Mouse (Mus musculus): Measurements from ENCODE around the gene Tenm4. TPM values are rescaled to one million over a fixed set of nuclear protein-coding genes. Genes with fewer than 3 reads are reported as not detected.

The Tenm4 gene
- polyA plus RNA-seq, 1 experiment from 2014 or later = 49.7 TPM

- Histone ChIP-seq H3K9ac (replicated peaks) (no peak overlapping the region), H3K27me3 (replicated peaks) (no peaks in the 10 kb centered on the region), H3K36me3 (no peaks in the 10 kb centered on the region), H3K4me3 (replicated peaks) (no peak overlapping the region), H3K9me3 (replicated peaks) (no peaks in the 10 kb centered on the region), H3K27ac (replicated peaks) (peak overlapping the region; percentile 67), H3K4me1 (peaks cover 34% of the 10 kb centered on the region), H3K4me2 (no peak overlapping the region)
- peak; percentile 77 for ATAC-seq (ENCODE audit: low FRiP score)
- 27% methylated on average over 14 of the region's 14 CpGs for WGBS
Observed at GRCm38 (mm10) chr7:96718201-96719155, 547.4 kb downstream of the Tenm4 start.

GRCm38 (mm10) chr7:96719926-96720325 lies 548.9 kb downstream of the Tenm4 start:
- H3K27me3 ChIP-seq (replicated peaks) = no peaks in the 10 kb centered on the region
- H3K27ac ChIP-seq (replicated peaks) = peak overlapping the region; percentile 63; the same call in 1 of the 2 replicates
- no peaks in the 10 kb centered on the region for H3K9me3 ChIP-seq (replicated peaks)
- H3K4me2 ChIP-seq = no peak overlapping the region
- 44% methylated on average over 1 of the region's 1 CpGs for WGBS
- ATAC-seq (ENCODE audit: low FRiP score) = 0 out of 2 replicates have a peak, but pooled peaks have one; percentile 17
- H3K4me3 ChIP-seq (replicated peaks) = no peak overlapping the region
- no peak overlapping the region for H3K9ac ChIP-seq (replicated peaks)
- H3K4me1 ChIP-seq = peaks cover 34% of the 10 kb centered on the region
- H3K36me3 ChIP-seq = no peaks in the 10 kb centered on the region

- Histone ChIP-seq H3K27me3 (replicated peaks) (no peaks in the 10 kb centered on the region), H3K9ac (replicated peaks) (no peak overlapping the region), H3K36me3 (no peaks in the 10 kb centered on the region), H3K4me2 (no peak overlapping the region), H3K4me1 (peaks cover 34% of the 10 kb centered on the region), H3K27ac (replicated peaks) (peak overlapping the region; percentile 63; the same call in 1 of the 2 replicates), H3K9me3 (replicated peaks) (no peaks in the 10 kb centered on the region), H3K4me3 (replicated peaks) (no peak overlapping the region)
- 27% methylated on average over 5 of the region's 5 CpGs for WGBS
- ATAC-seq (ENCODE audit: low FRiP score) = peak; percentile 53; the same call in 1 of the 2 replicates
Observed at GRCm38 (mm10) chr7:96720465-96720864, 549.4 kb downstream of the Tenm4 start.

GRCm38 (mm10) chr7:96722796-96723195 lies 551.8 kb downstream of the Tenm4 start:
- Histone ChIP-seq H3K36me3 (no peaks in the 10 kb centered on the region), H3K4me3 (replicated peaks) (no peak overlapping the region), H3K4me2 (no peak overlapping the region), H3K9me3 (replicated peaks) (no peaks in the 10 kb centered on the region), H3K4me1 (peaks cover 34% of the 10 kb centered on the region), H3K27me3 (replicated peaks) (no peaks in the 10 kb centered on the region), H3K27ac (replicated peaks) (no peak overlapping the region), H3K9ac (replicated peaks) (no peak overlapping the region)
- WGBS = 28% methylated on average over 3 of the region's 3 CpGs
- no peak for ATAC-seq (ENCODE audit: low FRiP score)

GRCm38 (mm10) chr7:96725603-96726002 lies 554.6 kb downstream of the Tenm4 start:
- Histone ChIP-seq H3K9ac (replicated peaks) (no peak overlapping the region), H3K4me3 (replicated peaks) (no peak overlapping the region), H3K36me3 (peaks cover 7% of the 10 kb centered on the region; the same call in 1 of the 2 replicates), H3K27me3 (replicated peaks) (no peaks in the 10 kb centered on the region), H3K9me3 (replicated peaks) (no peaks in the 10 kb centered on the region), H3K27ac (replicated peaks) (no peak overlapping the region), H3K4me1 (peaks cover 9% of the 10 kb centered on the region; the same call in 1 of the 2 replicates), H3K4me2 (no peak overlapping the region)
- 92% methylated on average over 5 of the region's 5 CpGs for WGBS
- ATAC-seq (ENCODE audit: low FRiP score) = no peak

- 96% methylated on average over 1 of the region's 1 CpGs for WGBS
Observed at GRCm38 (mm10) chr7:96730360-96730759, 559.3 kb downstream of the Tenm4 start.

GRCm38 (mm10) chr7:96731947-96732346 lies 560.9 kb downstream of the Tenm4 start:
- no peak overlapping the region for H3K27ac ChIP-seq (replicated peaks)
- 81% methylated on average over 4 of the region's 4 CpGs for WGBS
- no peaks in the 10 kb centered on the region for H3K9me3 ChIP-seq (replicated peaks)
- H3K36me3 ChIP-seq = peaks cover 7% of the 10 kb centered on the region; the same call in 1 of the 2 replicates
- no peak overlapping the region for H3K9ac ChIP-seq (replicated peaks)
- no peak overlapping the region for H3K4me3 ChIP-seq (replicated peaks)
- no peaks in the 10 kb centered on the region for H3K4me1 ChIP-seq
- H3K27me3 ChIP-seq (replicated peaks) = no peaks in the 10 kb centered on the region
- ATAC-seq (ENCODE audit: low FRiP score) = no peak
- H3K4me2 ChIP-seq = no peak overlapping the region

More at GRCm38 (mm10) chr7:96730360-96730759, 559.3 kb downstream of the Tenm4 start:
- no peak for ATAC-seq (ENCODE audit: low FRiP score)
- no peak overlapping the region for H3K9ac ChIP-seq (replicated peaks)
- no peaks in the 10 kb centered on the region for H3K27me3 ChIP-seq (replicated peaks)
- no peak overlapping the region for H3K27ac ChIP-seq (replicated peaks)
- no peaks in the 10 kb centered on the region for H3K9me3 ChIP-seq (replicated peaks)
- H3K4me3 ChIP-seq (replicated peaks) = no peak overlapping the region
- H3K36me3 ChIP-seq = peaks cover 7% of the 10 kb centered on the region; the same call in 1 of the 2 replicates
- H3K4me1 ChIP-seq = no peaks in the 10 kb centered on the region
- H3K4me2 ChIP-seq = no peak overlapping the region

- no peak overlapping the region for H3K27ac ChIP-seq (replicated peaks)
- H3K4me1 ChIP-seq = 0 out of 2 replicates have a peak, but pooled peaks cover 5% of the 10 kb centered on the region
- ATAC-seq (ENCODE audit: low FRiP score) = no peak
- no peak overlapping the region for H3K4me3 ChIP-seq (replicated peaks)
- H3K9ac ChIP-seq (replicated peaks) = no peak overlapping the region
- H3K9me3 ChIP-seq (replicated peaks) = no peaks in the 10 kb centered on the region
- no peaks in the 10 kb centered on the region for H3K27me3 ChIP-seq (replicated peaks)
- WGBS = 82% methylated on average over 7 of the region's 7 CpGs
- H3K4me2 ChIP-seq = no peak overlapping the region
- H3K36me3 ChIP-seq = peaks cover 10% of the 10 kb centered on the region; the same call in 1 of the 2 replicates
Observed at GRCm38 (mm10) chr7:96734315-96735058, 563.4 kb downstream of the Tenm4 start.

GRCm38 (mm10) chr7:96740631-96741030 lies 569.6 kb downstream of the Tenm4 start:
- Histone ChIP-seq H3K36me3 (0 out of 2 replicates have a peak, but pooled peaks cover 3% of the 10 kb centered on the region), H3K9me3 (replicated peaks) (no peaks in the 10 kb centered on the region), H3K4me1 (peaks cover 16% of the 10 kb centered on the region), H3K27me3 (replicated peaks) (no peaks in the 10 kb centered on the region), H3K9ac (replicated peaks) (no peak overlapping the region), H3K4me3 (replicated peaks) (no peak overlapping the region), H3K4me2 (no peak overlapping the region), H3K27ac (replicated peaks) (no peak overlapping the region)
- 68% methylated on average over 6 of the region's 6 CpGs for WGBS
- ATAC-seq (ENCODE audit: low FRiP score) = no peak

- H3K4me2 ChIP-seq = no peak overlapping the region
- H3K27ac ChIP-seq (replicated peaks) = no peak overlapping the region
- H3K36me3 ChIP-seq = 0 out of 2 replicates have a peak, but pooled peaks cover 3% of the 10 kb centered on the region
- no peak for ATAC-seq (ENCODE audit: low FRiP score)
- peaks cover 22% of the 10 kb centered on the region for H3K4me1 ChIP-seq
- WGBS = 63% methylated on average over 7 of the region's 7 CpGs
- no peak overlapping the region for H3K9ac ChIP-seq (replicated peaks)
- H3K27me3 ChIP-seq (replicated peaks) = no peaks in the 10 kb centered on the region
- H3K4me3 ChIP-seq (replicated peaks) = no peak overlapping the region
- no peaks in the 10 kb centered on the region for H3K9me3 ChIP-seq (replicated peaks)
Observed at GRCm38 (mm10) chr7:96742221-96742620, 571.2 kb downstream of the Tenm4 start.

GRCm38 (mm10) chr7:96745956-96746355 lies 574.9 kb downstream of the Tenm4 start:
- Histone ChIP-seq H3K9me3 (replicated peaks) (no peaks in the 10 kb centered on the region), H3K27me3 (replicated peaks) (no peaks in the 10 kb centered on the region), H3K4me2 (no peak overlapping the region), H3K4me3 (replicated peaks) (no peak overlapping the region), H3K4me1 (peaks cover 10% of the 10 kb centered on the region), H3K27ac (replicated peaks) (peak overlapping the region; percentile 34), H3K9ac (replicated peaks) (no peak overlapping the region), H3K36me3 (no peaks in the 10 kb centered on the region)
- 18% methylated on average over 6 of the region's 6 CpGs for WGBS
- ATAC-seq (ENCODE audit: low FRiP score) = peak; percentile 73

Measured in neural tube, embryonic 15.5 days (tissue).